Comparison of ENCODE assay signal across 10 mouse cellular contexts in genomic region chr11:9191555-9192131, GRCm38 (mm10). TPM values are rescaled to one million over a fixed set of nuclear protein-coding genes. Genes with fewer than 3 reads are reported as not detected.
DNase-seq lines count a peak whose midpoint lies in the region; ATAC-seq and TF ChIP-seq lines count a peak whose summit lies in the region.
"Had no signal": no experiment of that assay in that cellular context is flagged by ENCODE, and none has a peak within 500 bp of the region (broad histone marks: within the 10 kb centered on the region; RNA-seq: fewer than 3 reads in every experiment).

Abca13 (plus strand) TSS chr11:9191942.

- peak; percentile 53; the same call in 1 of the 2 replicates for ATAC-seq in lung, embryonic 14.5 days (ENCODE audit: insufficient read depth)
- ATAC-seq in embryonic facial prominence, embryonic 14.5 days (ENCODE audit: low read depth) = peak; percentile 62
- peak; percentile 47; the same call in 1 of the 2 replicates for ATAC-seq in neutrophil, adult 5-6 weeks (ENCODE audit: extremely low read depth, insufficient number of reproducible peaks, low FRiP score, poor library complexity, severe bottlenecking)
- ATAC-seq: activated CD4-positive, CD25-positive, alpha-beta regulatory T cell, adult 4 months had no signal

- H3K27ac ChIP-seq in lung, embryonic 14.5 days (ENCODE audit: low read depth) = peak within 1 kb of the TSS; percentile 62
- no peak within 1 kb of the TSS for H3K27ac ChIP-seq in embryonic facial prominence, embryonic 14.5 days (replicated peaks; ENCODE audit: low read depth, low read length)

- H3K4me1 ChIP-seq in lung, embryonic 14.5 days (ENCODE audit: insufficient read depth) = no peaks in the 10 kb centered on the region
- H3K4me1 ChIP-seq in embryonic facial prominence, embryonic 14.5 days (ENCODE audit: control insufficient read depth, insufficient read depth, low read length) = peaks cover 10% of the 10 kb centered on the region; the same call in 1 of the 2 replicates

- H3K4me3 ChIP-seq in lung, embryonic 14.5 days (ENCODE audit: low read depth, low read length) = no peak within 1 kb of the TSS
- no peak within 1 kb of the TSS for H3K4me3 ChIP-seq in embryonic facial prominence, embryonic 14.5 days (ENCODE audit: low read depth, low read length)
- H3K4me3 ChIP-seq: erythroblast, embryonic 14.5 days had no signal

- WGBS in lung, embryonic 14.5 days = 35% methylated on average over 12 of the region's 12 CpGs
- WGBS in embryonic facial prominence, embryonic 14.5 days = 30% methylated on average over 12 of the region's 12 CpGs

- no peak within 1 kb of the TSS for H3K9ac ChIP-seq in lung, embryonic 14.5 days
- H3K9ac ChIP-seq in embryonic facial prominence, embryonic 14.5 days (ENCODE audit: low read depth, low read length) = no peak within 1 kb of the TSS

- no peaks in the 10 kb centered on the region for H3K9me3 ChIP-seq in lung, embryonic 14.5 days (ENCODE audit: low read depth, low read length)
- H3K9me3 ChIP-seq in embryonic facial prominence, embryonic 14.5 days (ENCODE audit: control insufficient read depth, low read length) = no peaks in the 10 kb centered on the region

- H3K27me3 ChIP-seq in lung, embryonic 14.5 days (ENCODE audit: insufficient read depth, low read length) = no peaks in the 10 kb centered on the region
- no peaks in the 10 kb centered on the region for H3K27me3 ChIP-seq in embryonic facial prominence, embryonic 14.5 days (replicated peaks; ENCODE audit: control insufficient read depth, insufficient read depth, low read length)

- no peak for DNase-seq in lung, embryonic 14.5 days
- DNase-seq in lung, postnatal 25 days (ENCODE audit: low spot score) = no peak
- DNase-seq in embryonic facial prominence, embryonic 14.5 days (ENCODE audit: low spot score) = peak; percentile 12
- peak; percentile 44 for DNase-seq in kidney, postnatal 14 days
- no peak for DNase-seq in right cerebral cortex, postnatal 25 days
- no peak for DNase-seq in heart, postnatal 4 days
- DNase-seq in cerebellum, postnatal 4 days (ENCODE audit: low spot score in 2 of 2) = no peak

- TF ChIP-seq CTCF in lung, embryonic 14.5 days (IDR thresholded peaks at IDR 0.05; ENCODE audit: low read depth) = no peak

- H3K4me2 ChIP-seq in lung, embryonic 14.5 days = no peak within 1 kb of the TSS
- 0 out of 2 replicates have a peak within 1 kb of the TSS, but pooled peaks have one; percentile 18 for H3K4me2 ChIP-seq in embryonic facial prominence, embryonic 14.5 days (ENCODE audit: low read depth, low read length)

- H3K36me3 ChIP-seq in lung, embryonic 14.5 days (ENCODE audit: insufficient read depth) = no peaks in the 10 kb centered on the region
- H3K36me3 ChIP-seq in embryonic facial prominence, embryonic 14.5 days (ENCODE audit: control insufficient read depth, insufficient read depth, low read length) = no peaks in the 10 kb centered on the region

RNA-seq across cellular contexts. Expression of gene Abca13, which starts in this region (rescaled TPM):
- 0.01 and 0.08 TPM in 2 replicates for polyA plus RNA-seq in lung, embryonic 14.5 days (2014; fragmentation: Nextera tagmentation; extraction: Ambion mirVana)
- 0.16 and 0.18 TPM in 2 replicates for polyA plus RNA-seq in embryonic facial prominence, embryonic 14.5 days (2014; fragmentation: Nextera tagmentation; extraction: Ambion mirVana)
- total RNA-seq in neutrophil, adult 5-6 weeks (2017) = 1.2 and 1.8 TPM in 2 replicates
- total RNA-seq in heart, postnatal 4 days (2021) = under 1 TPM in 1 of 2 experiments, not detected in 1; 0.02 TPM
- polyA plus RNA-seq: erythroblast, embryonic 14.5 days had no signal

Comparison
In these comparisons a context has a peak if more than half of its experiments do, and no peak if none do; other contexts are left out.
1. Peak in ATAC-seq and H3K27ac ChIP-seq in lung, embryonic 14.5 days; RNA of the gene not detected or under 1 TPM.
2. Peak in DNase-seq, ATAC-seq and H3K4me2 ChIP-seq in embryonic facial prominence, embryonic 14.5 days; RNA of the gene not detected or under 1 TPM.